Mouse (Mus musculus) urinary bladder, postnatal 14 days (tissue): ENCODE results near the gene Ip6k3.

Experiments
- DNase-seq: peaks from one replicate; pipeline ENCODE4 v3.0.0; 2021; ENCODE audit warnings: low spot score

Ip6k3 gene

DNA sequence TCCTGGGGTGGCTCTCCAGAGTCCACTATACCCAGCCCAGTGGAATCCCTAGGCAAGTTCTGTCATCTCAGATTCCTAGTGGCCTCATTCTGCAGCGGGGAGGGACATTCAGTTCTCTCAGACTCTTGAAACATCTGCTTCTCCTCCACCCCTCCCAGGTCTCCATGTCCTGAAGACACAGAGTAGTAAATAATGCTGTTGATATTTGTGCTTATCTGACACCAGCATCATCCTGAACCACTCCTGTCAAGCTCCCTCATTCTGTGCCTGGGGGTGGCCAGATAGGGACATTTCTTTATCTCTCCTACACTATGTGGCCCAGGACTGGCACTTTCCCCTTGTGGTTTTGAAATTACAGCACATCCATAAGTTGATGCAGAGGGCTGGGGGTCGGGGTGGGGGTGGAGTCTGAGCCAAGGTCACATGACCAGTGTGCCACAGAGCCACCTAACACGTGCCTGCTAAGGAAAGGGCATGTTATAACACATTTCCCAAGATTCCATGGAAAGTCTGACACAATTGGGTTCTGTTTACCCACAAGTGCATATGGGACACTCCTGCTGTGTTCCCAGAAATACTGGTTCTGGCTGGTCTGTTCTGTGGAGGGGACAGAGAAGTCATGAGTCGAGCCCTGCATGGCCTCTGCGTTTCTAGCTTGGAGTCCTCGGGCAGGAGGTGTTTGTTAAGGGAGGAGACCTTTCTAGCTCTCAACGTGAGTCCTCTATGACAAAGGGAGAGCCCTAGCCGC is 14.4 kb downstream of the Ip6k3 start:
- no peak for DNase-seq

GRCm38 (mm10) chr17:27151411-27151810 is 16.2 kb downstream of the Ip6k3 start:
- no peak for DNase-seq

GRCm38 (mm10) chr17:27150871-27151270 is 16.7 kb downstream of the Ip6k3 start:
- DNase-seq, result no peak

- no peak for DNase-seq
Measured at GRCm38 (mm10) chr17:27146323-27146923, 21.2 kb downstream of the Ip6k3 start.

- DNase-seq, result no peak
Measured at GRCm38 (mm10) chr17:27144152-27144551, 23.4 kb downstream of the Ip6k3 start.

DNA sequence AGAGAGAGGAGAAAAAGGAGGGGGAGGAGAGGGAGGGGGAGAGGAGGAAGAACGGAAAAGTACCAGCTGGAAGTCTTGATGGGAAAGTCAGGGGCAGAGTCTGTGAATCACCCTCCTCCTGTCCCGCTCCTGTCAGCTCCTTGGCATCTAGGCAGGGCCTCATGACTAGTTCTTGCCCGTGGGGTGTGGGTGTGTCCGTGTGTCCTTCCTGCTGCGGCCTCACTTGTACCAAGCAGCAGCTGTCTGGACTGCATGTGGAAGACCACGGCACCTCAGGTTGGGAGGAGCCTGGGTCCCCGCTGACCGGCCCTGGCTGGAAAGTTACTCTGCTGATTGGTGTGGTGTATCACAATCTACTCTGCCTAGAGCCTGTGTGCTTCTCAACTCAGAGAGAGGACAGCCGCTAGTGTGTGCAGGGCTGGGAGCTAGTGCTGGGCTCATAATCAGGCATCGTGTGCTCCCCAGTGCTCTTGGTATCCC is 25.6 kb downstream of the Ip6k3 start:
- DNase-seq, result peak; percentile 61

DNA sequence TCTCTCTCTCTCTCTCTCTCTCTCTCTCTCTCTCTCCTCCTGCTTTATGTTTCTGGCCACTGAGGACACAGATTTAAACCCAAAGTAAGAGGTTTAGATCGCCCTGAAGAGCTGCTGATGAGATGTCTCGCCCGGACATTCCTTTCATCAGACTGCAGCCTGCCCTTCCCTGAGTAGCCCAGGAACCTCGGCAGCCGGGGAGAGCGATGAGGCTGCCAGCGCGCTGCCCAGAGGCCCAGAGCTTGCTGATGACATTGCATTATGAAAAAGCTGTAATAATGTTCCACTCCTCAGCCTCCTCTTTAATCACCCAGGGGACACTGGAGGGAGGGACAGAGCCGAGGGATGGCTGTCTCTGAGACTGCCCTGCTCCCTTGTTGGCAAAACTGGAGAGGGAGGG is 27.3 kb downstream of the Ip6k3 start:
- DNase-seq, result no peak

DNA sequence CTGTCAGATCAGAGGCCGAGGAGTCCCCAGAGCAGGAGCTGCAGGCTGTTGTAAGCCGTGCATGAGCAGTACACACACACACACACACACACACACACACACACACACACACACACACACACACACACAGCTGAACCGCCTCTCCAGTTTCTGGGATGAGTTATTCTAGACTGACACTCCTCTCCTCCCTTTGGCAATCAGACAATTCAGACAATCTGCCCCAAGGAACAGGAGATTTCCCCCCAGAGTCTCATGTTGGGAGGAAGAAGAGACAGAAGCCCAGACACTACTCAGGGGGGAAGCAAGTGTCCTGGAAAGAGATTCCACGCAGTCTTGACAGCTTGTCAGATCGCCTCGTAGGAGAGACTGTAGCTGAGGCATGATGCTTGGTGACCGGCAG is 28.3 kb downstream of the Ip6k3 start:
- DNase-seq, result no peak

- no peak for DNase-seq
Measured at GRCm38 (mm10) chr17:27138396-27138795, 29.2 kb downstream of the Ip6k3 start.

DNA sequence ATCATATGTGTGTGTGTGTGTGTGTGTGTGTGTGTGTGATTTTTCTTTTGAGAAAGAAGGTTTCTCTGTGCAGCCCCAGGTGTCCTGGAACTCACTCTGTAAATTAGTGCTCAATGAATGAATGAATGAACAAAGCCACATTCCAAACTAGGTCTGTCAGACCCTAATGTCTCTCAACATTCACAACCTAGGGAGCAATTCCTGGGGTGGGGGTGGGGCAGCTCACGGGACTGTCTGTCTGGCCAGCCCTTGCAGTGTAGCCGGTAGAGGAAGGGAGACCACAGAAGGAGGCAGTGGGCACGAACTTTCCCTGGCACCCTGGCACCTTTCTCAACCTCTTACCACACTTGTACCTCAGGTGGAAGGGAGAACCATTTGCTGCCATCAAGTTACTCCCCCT is 32.9 kb downstream of the Ip6k3 start:
- no peak for DNase-seq

DNA sequence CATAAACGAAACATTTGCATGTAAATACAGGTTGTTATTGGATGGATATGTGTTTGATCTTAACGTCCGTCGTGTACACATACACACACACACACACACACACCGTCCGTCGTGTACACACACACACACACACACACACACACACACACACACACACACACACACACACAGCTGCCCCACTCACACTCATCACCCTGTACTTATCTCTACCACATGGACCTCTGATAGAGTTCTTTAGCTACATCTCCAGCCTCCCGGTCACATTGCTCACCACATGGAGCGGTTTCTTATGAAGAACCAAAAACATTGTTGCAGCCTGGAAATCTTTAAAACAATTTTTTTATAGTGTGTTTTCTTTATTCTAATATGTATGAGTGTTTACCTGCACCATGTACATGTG is 33.4 kb downstream of the Ip6k3 start:
- no peak for DNase-seq

GRCm38 (mm10) chr17:27133551-27134141 is 33.9 kb downstream of the Ip6k3 start, which contains the start of gene Uqcc2:
Uqcc2 (minus strand) TSS chr17:27133916.
- peak; percentile 97 for DNase-seq

DNA sequence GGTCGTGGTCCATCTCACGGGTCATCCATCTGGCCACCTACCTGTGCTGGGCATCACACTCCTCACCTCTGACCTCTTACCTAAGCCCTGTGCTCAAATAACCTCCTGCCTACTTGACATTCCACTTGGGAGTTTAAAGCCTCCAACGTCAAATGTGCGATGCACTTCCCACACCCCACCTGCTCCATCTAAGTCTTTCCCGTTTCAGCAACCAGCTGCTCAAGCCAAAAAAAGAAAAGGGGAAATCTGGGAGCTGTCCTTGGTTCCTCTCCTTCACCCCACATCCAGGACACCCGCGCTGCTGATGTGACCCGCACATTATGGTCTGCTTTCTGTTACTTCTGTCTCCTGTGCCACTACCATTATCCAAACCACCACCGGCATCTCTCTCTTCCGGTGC is 35.4 kb downstream of the Ip6k3 start:
- no peak for DNase-seq

DNA sequence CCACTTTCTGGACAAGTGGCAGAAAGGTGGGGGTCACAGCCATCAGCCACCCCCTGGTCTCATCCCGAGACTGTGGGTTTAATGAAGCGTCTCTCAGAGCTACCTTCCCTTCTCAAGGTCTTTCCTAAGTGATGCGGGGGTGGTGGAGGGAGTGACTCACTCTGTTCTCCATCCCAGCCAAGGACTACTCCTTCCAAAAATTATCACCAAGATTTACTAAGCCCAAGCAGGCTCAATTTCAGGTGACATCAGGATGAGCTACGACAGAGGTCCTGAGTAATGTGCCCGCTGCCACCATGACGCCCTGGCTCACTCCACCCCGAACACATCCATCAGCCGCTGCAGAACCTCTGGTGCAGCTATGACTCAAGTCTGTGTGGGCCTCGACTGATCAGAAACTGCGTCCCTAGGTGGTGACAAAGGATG is 36.3 kb downstream of the Ip6k3 start:
- no peak for DNase-seq

DNA sequence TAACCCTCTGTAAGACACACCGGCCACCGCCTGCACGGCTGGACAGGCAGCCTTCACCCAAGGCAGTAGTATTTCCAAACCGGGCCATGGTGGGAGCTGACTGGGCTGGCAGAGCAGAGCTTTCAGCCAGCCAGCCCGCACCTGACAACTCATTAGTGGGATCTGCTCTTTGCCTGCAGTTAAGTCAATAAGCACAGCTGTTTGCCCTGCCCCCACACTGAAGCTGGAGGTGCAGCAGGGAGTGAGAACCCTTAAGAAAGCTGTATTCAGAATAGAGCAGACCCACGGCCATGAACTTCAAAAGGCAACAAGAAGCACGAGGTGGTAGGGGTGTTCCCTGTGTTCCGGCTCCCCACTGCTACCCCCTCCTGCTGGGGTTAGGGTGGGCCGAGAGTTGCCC is 37.3 kb downstream of the Ip6k3 start:
- DNase-seq, result no peak

DNA sequence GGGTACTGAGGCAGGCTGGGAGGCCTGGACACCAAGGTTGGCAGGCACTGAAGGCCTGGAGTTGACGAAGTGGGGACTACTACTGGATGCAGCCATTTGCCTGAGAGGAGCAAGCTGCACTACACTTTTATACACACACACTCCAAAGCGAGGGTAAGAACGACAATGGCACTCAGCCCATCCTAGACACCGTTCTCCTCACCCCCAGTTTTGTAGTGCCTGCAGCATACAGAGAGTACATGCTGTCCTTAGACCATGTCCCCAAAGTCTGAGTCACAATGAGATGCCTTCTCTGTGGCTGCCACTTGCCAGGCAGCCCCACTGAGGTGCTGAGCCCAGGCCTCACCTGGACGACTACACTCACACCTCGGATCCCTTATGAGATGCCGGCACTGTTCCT is 37.8 kb downstream of the Ip6k3 start:
- DNase-seq, result no peak

- no peak for DNase-seq
Measured at GRCm38 (mm10) chr17:27129291-27129690, 38.3 kb downstream of the Ip6k3 start.

GRCm38 (mm10) chr17:27128189-27128588 is 39.4 kb downstream of the Ip6k3 start:
- DNase-seq, result no peak

- no peak for DNase-seq
Measured at GRCm38 (mm10) chr17:27126974-27127373, 40.6 kb downstream of the Ip6k3 start.

DNA sequence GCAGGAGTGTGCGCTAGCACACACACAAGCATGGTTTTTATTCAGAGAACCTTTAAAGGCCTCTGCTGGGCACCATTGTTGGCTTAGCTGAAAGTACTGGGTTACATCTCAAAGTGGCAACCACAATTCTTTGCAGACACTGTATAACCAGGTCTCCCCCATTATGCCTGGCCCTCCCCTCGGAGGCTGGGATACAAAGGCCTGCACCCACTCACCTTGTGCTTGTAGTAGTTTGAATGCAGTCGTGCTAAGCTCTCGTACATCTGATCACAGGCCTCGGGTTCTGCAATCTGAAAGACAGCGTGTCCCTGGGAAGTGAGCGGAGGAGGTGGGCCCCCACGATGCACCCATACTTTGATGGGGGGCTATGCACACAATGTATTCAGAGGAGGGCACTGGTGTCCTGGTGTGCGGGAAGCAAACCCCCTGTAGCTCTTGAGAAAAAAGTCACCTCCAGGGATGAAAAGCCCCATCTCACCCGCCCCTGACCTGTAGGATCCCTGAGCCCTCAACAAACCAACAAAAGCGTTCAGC is 41.9 kb downstream of the Ip6k3 start:
- no peak for DNase-seq

- DNase-seq, result peak; percentile 79
Measured at GRCm38 (mm10) chr17:27125185-27125584, 42.4 kb downstream of the Ip6k3 start.

DNA sequence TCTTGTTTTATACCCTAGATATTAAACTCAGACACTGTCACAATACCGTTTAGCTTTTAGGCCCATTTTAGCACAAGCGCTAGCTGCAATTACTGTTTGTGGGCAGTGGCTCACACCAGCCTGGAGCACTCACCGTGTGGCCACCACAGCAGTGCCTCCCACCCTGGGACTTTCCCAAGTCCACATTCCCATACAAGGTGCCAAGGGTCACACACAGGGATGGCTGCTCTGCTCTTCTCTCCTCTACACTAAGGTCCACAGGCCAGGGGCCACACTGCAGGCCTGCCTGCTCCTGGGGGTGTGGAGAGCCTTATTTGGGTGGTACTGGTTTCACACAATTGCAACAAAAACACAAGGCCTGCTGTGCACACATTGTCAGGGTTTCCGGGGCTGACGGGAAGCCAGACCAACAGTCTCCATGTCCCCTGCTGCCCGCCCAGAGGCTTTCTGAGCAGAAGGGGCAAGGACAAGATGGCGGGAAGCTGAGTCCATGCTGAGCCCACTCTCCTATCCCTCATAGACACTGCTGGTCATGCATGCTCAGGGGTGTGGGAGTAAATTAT is 43.7 kb downstream of the Ip6k3 start:
- no peak for DNase-seq

- DNase-seq, result no peak
Measured at GRCm38 (mm10) chr17:27123103-27123502, 44.5 kb downstream of the Ip6k3 start.
